Mouse (Mus musculus) spleen, postnatal 10 days (tissue): ENCODE measurements around the gene Oca2.

Source experiments
- DNase-seq, 2 experiments: peaks; one replicate each; pipeline ENCODE4 v3.0.0; 2021 to 2022; ENCODE audit warnings: low spot score in 2 of 2

Oca2 gene

GRCm38 (mm10) chr7:56381750-56382421, 142.3 kb downstream of the Oca2 start:
- no peak for DNase-seq

DNA sequence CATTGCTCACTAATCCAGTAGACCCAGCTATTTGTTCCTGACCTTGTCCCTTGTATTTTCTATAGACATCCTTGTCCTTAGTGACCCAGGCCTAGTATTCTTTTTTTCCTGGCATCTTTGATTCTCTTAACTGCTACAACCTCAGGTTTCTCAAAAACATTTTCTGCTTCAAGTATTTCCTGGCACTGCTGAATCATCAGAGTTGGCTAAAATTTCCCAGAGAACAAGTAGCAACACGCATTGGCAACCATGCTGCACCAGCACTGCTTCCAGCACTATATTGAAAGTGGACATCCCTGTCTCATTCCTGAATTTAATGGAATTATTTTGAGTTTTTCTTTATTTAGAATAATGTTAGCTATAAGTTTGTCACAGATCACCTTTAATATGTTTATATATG, 143.1 kb downstream of the Oca2 start:
- DNase-seq: no peak

- DNase-seq: no peak
These were observed 148.7 kb downstream of the Oca2 start for GRCm38 (mm10) chr7:56388295-56388694.

DNA sequence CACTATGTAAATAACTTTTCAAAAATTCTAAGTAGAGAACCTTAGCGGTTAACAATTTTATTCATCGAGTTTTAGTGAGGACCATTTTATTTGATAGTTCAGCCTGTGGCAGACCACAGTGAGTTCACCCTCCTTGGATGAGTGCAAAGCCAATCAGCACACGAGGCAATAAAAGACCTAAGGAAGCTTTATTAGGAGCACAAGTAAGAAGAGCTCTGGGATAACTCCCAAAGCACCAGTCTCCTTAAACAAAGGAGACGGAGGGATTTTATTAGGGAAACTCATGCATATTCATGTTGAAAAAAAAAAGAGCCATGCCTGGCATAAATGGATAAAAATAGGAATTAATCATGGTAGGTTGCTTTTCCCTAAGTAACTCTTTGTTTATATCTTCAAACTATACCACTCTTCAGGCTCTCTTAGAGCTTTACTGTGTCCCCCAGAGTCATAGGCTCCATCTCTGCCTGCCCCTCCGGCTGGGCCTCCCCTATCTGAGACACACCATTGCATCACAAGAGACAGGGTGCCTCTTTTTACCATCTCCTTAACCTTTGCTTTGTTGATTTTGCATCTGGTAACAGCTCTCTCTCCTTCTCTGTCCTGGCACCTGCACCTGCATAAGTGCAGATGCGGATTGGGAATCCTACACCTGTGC, 178.7 kb downstream of the Oca2 start:
- DNase-seq: no peak

DNA sequence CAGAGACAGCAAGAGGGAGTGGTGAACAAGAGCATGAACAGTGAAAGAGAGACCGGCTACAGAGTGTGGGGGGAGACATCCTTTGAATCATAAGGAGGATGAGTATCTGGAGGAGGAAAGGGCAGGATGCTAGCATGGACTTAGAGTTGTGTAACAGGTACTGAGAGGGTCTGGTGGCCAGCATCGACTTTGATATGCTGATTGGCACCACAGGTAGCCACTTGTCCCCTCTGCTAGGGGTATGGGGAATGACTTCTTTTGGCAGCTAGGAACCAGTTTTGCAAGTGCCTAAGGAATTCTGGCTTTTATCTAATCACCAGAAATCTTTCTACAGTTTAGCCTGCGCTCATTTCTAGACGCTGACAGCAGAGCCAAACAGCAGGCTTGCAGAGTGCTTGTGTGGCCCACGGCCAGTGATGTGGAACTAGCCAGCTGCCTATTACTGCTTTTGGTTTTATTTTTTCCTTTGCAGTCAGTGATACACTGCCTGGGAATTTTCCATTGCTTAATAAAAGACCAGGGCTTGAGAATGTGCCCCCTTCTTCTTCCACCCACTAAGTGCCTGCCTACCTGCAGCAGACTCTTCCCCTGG, 179.8 kb downstream of the Oca2 start:
- DNase-seq: no peak

DNA sequence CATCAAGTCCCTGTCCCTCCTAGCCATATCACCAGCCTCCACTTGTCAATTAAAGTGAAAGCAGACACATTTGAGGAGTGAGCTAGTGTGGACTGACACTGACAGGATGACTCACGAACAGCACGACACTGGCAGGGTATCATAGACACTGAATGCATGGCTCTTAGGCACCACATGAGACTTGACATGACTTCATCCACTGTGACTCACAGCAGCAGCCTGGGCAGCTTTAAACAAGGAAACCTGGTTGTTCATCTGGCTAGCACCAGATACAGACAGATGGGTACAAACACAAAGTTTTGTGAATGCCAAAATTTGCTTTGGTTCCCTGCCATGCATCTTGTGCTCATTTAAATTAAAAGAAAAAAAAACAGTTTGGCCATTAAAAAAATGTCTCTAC, 182.4 kb downstream of the Oca2 start:
- DNase-seq: no peak

DNA sequence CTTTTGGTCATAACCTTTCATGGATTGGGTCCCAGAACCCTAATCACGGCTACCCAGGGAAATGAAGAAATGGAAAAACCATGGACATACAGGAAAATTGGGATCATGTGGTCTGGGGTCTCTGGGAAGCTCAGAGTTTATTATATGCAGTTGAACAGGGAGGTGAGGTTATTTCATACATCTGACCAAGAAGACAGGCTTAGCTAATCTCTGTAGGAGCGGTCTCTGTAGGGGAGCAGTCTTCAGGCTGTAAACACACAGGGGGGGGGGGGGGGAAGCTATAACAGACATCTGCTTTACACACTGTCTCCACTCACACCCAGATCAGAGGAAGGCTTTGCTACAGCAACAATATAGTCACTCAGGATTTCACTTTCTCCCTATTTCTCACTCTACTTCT, 184.0 kb downstream of the Oca2 start:
- DNase-seq: no peak

DNA sequence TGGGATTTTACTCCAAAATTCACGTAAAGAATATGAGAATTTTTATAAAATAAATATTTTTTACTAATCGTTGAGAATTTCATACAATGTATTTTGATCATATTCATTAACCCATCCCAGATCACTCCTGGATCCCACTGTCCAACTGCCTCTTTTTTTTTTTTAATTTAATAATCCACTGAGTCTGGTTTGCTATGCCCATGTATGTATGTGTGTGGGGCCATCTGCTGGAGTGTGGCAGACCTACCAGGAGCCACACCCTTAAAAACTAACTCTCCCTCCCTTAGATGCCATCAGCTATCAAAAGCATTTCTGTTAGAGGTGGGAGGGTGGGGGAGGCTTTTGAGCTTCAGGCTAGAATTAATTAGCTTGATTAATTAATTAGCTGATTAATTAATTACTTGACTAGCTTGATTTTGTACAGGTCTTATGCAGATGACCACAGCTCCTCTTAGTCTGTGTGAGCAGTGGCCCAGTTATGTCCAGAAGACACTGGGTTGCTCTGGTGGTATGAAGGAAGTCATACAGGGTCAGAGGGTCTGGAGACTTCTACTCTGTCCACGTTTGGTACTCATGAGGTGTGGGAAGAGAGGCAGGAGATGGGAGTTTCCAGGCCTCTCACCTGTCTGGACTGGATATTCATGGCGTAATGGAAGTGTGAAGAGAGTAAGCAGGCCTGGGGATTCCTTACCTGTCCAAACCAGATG, 221.4 kb downstream of the Oca2 start:
- DNase-seq: no peak

- DNase-seq: no peak
These were observed 258.7 kb downstream of the Oca2 start for GRCm38 (mm10) chr7:56498242-56498641.

GRCm38 (mm10) chr7:56499319-56499718, 259.8 kb downstream of the Oca2 start:
- no peak for DNase-seq

DNA sequence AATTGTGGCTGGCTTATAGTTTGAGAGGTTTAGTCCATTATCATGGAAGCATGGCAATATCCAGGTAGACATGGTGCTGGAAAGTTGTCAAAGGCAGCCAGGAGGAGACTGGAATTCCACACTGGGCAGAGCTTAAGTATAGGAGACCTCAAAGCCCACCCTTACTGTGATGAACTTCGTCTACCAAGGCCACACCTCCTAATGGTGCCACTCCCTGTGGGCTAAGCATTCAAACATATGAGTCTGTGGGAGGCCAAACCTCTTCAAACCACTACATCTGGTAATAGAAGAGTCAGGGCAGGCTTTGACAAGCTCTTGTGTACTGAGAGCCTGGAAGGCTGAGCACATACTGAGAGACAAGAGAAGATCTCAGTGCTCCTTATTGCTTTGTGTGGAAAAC, 260.2 kb downstream of the Oca2 start:
- no peak for DNase-seq

- no peak for DNase-seq
These were observed 260.9 kb downstream of the Oca2 start for GRCm38 (mm10) chr7:56500438-56500837.

DNA sequence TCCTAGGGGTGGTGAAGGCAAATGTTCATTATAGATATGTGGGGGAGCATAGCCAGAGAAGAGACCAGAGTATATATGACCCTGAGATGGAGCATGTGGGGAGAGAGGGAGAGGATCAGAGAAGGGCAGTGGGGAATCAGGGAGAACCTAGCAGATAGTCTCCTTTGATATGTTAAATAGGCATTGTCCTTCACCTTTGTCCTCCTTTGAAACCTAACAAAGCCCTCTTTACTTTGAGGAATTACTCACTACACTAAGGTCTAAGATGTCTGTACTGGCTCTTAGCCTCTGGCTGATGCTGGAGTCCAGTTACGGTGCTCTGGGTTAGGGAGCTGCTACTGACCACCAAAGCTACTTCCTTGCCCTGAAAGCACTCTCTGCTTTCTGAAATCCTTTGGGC, 279.0 kb downstream of the Oca2 start:
- no peak for DNase-seq

GRCm38 (mm10) chr7:56519741-56520140, 280.2 kb downstream of the Oca2 start:
- DNase-seq: no peak

DNA sequence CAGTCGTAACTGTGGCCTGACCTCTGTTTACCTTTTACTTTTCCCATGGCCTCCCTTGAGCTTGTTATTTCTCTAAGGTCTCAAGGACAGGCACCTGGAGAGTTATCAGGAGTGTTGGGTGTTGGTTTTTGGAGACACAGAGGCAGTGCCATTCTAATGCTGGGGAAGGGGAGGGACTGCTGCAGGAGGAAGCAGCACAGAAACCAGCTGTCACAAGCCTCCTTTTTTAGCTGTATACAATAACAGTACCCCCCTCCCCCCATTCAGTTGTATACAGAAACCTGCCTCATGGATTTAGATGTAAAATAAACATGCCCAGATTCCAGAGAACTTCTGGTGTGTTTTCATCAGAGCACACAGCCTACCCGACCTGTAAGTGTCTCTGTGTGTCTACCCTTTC, 295.3 kb downstream of the Oca2 start:
- DNase-seq: no peak

GRCm38 (mm10) chr7:56549226-56549625, 309.7 kb downstream of the Oca2 start:
- no peak for DNase-seq

GRCm38 (mm10) chr7:56551804-56552203, 312.2 kb downstream of the Oca2 start:
- DNase-seq: no peak
